Mouse (Mus musculus) liver, postnatal 0 days (tissue): Measurements from ENCODE around the gene Apba2. TPM values are rescaled to one million over a fixed set of nuclear protein-coding genes. Genes with fewer than 3 reads are reported as not detected.

Experiments used
- ATAC-seq: fragments of 200-750 bp; cut with Nextera tagmentation; 2 replicates; pipeline ENCODE4 v1.8.0; 2017; ENCODE audit warnings: mild to moderate bottlenecking, moderate library complexity
- DNase-seq: peaks from one replicate; pipeline ENCODE4 v3.0.0-alpha.2; 2016
- H3K27ac ChIP-seq: fragments of 300-500 bp; sonication (generic); 2 replicates; pipeline ENCODE4 v1.5.1; 2014; ENCODE audit warnings: antibody characterized with exemption, moderate library complexity, mild to moderate bottlenecking, low read depth
- H3K27me3 ChIP-seq: fragments of 300-500 bp; sonication (generic); 2 replicates; pipeline ENCODE4 v1.6.1; 2014; ENCODE audit warnings: low read length, control low read depth, mixed read lengths; ENCODE audit not compliant: insufficient read depth
- H3K36me3 ChIP-seq: fragments of 300-500 bp; sonication (generic); replicated peaks from 2 replicates; pipeline ENCODE4 v1.6.1; 2014; ENCODE audit warnings: mild to moderate bottlenecking, control low read depth, low read length, moderate library complexity, mixed read lengths; ENCODE audit not compliant: insufficient read depth
- H3K4me1 ChIP-seq: fragments of 300-500 bp; sonication (generic); 2 replicates; pipeline ENCODE4 v1.6.1; 2014; ENCODE audit warnings: antibody characterized with exemption, mild to moderate bottlenecking, control low read depth; ENCODE audit not compliant: insufficient read depth
- H3K4me2 ChIP-seq: fragments of 300-500 bp; sonication (generic); 2 replicates; pipeline ENCODE4 v1.6.1; 2014; ENCODE audit warnings: low read depth, mild to moderate bottlenecking, low read length, moderate library complexity, mixed read lengths
- H3K4me3 ChIP-seq: fragments of 300-500 bp; sonication (generic); 2 replicates; pipeline ENCODE4 v1.5.1; 2014; ENCODE audit warnings: low read depth, low read length
- H3K9ac ChIP-seq: fragments of 300-500 bp; sonication (generic); replicated peaks from 2 replicates; pipeline ENCODE4 v1.6.1; 2014; ENCODE audit warnings: mild to moderate bottlenecking, moderate library complexity
- H3K9me3 ChIP-seq: fragments of 300-500 bp; sonication (generic); 2 replicates; pipeline ENCODE4 v1.6.1; 2016; ENCODE audit warnings: mild to moderate bottlenecking, control low read depth, low read length, mixed read lengths
- CTCF ChIP-seq: sonication (generic); IDR thresholded peaks from 2 replicates; pipeline ENCODE4 v1.5.1; 2016; ENCODE audit warnings: antibody characterized with exemption, low read depth
- EP300 ChIP-seq: IDR thresholded peaks from 2 replicates; pipeline ENCODE4 v1.6.1; 2016; ENCODE audit warnings: antibody characterized with exemption, low read depth, mild to moderate bottlenecking
- WGBS: fragments of 180-500 bp; shearing (Covaris S2); extraction: QIAGEN DNeasy Blood & Tissue Kit; methylation state at CpG from one replicate; pipeline ENCODE4 v1.1.7; 2014; ENCODE audit not compliant: insufficient replicate concordance; 5-methylcytosine and 5-hydroxymethylcytosine counted together
- polyA plus RNA-seq: library from polyadenylated mRNA; unstranded; fragments of >200 nt; fragmentation: Nextera tagmentation; extraction: Ambion mirVana; gene quantifications from 2 replicates; pipeline ENCODE4 v1.2.1, GENCODE M21; 2015

Apba2 gene
- polyA plus RNA-seq, 1 experiment from 2014 or later = not detected

DNA sequence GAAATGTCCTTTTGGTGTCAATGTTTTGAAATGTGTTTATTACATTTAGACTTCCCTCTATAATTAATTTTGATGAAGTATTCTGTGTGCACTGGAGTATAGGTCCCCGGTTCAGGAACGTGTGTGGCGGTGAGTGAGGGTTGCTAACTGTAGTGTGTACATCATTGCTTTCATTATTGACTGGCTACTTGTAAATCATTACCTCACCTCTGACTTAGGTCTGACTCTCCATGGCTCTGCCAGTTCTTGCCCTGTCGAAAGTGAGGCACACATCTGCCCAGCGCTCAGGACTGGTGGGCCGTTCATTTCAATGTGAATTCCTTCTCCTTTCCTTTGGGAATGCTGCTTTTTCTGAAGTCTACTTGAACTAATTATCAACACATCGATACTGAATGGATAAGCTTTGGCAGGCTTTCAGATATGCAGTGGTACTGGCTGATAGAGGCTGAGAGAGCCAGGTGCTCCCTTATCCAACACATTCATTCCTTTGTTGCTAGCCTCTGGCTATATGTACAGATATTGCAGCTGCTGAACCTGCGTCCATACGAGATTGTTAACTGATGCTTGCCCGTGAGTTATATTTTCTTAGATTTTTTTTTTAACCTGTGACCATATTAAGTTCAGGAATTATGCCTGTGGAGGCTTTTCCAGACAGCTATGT, 147.6 kb downstream of the Apba2 start:
- no peak overlapping the region for H3K9ac ChIP-seq
- no peaks in the 10 kb centered on the region for H3K27me3 ChIP-seq
- peak; percentile 84 for ATAC-seq
- no peak overlapping the region for H3K27ac ChIP-seq
- H3K36me3 ChIP-seq = no peaks in the 10 kb centered on the region
- H3K4me1 ChIP-seq = peaks cover 3% of the 10 kb centered on the region; the same call in 1 of the 2 replicates
- DNase-seq = peak; percentile 14
- 60% methylated on average over 10 of the region's 10 CpGs for WGBS
- no peak overlapping the region for H3K4me3 ChIP-seq
- TF ChIP-seq CTCF (no peak), EP300 (no peak)
- no peaks in the 10 kb centered on the region for H3K9me3 ChIP-seq
- no peak overlapping the region for H3K4me2 ChIP-seq

DNA sequence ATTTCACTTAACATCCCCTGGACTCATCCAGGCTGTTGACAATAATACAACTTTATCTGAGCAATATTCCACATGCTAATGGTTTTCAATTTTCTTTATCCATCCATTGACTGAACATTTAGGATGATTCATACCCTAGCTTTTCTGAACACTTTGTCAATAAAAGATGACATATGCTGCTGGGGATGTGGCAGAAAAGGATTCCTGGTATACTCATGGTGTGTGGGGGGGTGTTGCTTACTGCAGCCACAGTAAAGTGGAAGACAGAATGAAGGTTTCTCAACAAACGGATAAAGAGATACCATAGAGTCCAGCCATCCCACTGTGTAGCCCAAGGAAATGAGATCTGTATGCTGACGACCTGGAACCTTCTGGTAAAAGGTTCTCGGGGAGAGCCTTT, 150.5 kb downstream of the Apba2 start:
- no peaks in the 10 kb centered on the region for H3K4me1 ChIP-seq
- no peaks in the 10 kb centered on the region for H3K36me3 ChIP-seq
- no peaks in the 10 kb centered on the region for H3K27me3 ChIP-seq
- no peaks in the 10 kb centered on the region for H3K9me3 ChIP-seq
- H3K27ac ChIP-seq = no peak overlapping the region
- no peak overlapping the region for H3K4me2 ChIP-seq
- no peak overlapping the region for H3K4me3 ChIP-seq
- ATAC-seq (no peak), DNase-seq (no peak)
- H3K9ac ChIP-seq = no peak overlapping the region
- TF ChIP-seq CTCF = no peak
- TF ChIP-seq EP300 = no peak
- 74% methylated on average over 3 of the region's 3 CpGs for WGBS

DNA sequence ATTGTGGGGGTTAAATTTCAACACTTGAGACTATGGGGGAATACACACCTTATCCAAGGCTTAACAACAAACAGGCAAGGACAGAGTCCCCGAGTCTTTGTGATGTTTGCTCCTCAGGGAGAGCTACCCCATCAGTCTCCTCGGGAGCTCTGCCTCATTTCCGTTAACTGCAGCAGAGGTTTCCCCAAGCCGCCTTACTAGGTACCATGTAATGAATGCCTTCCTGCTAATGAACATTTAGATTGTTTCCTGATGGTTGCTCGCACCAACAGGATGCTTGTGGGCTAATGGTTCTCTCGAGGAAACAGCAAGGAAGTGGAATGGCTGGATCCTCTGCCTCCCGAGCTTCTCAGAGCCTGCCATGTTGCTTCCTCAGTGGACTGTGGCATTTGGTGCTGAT, 155.3 kb downstream of the Apba2 start:
- Histone ChIP-seq H3K27ac (no peak overlapping the region), H3K27me3 (no peaks in the 10 kb centered on the region), H3K9me3 (no peaks in the 10 kb centered on the region), H3K4me3 (no peak overlapping the region), H3K9ac (no peak overlapping the region), H3K4me1 (no peaks in the 10 kb centered on the region), H3K36me3 (no peaks in the 10 kb centered on the region), H3K4me2 (no peak overlapping the region)
- no peak for TF ChIP-seq EP300
- TF ChIP-seq CTCF = no peak
- 45% methylated on average over 7 of the region's 7 CpGs for WGBS
- ATAC-seq (no peak), DNase-seq (no peak)

DNA sequence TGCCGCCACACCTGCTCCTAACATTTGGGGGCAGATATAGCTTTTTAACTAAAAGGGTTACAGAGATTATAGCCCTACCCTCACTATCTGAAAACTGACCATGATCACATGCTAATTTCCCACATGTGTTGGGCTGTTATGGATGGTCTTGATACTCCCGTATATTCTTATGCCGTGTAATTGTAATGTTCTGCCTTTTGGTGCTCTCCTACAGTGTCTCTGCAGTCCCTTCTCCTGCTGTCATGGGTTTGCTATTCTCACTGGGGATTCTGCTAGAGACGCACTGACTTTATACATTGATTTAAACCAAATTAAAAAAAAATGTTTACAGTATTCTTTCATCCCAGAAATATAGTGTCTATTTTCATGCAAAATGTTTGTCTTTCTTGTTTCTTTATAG, 157.4 kb downstream of the Apba2 start:
- H3K27ac ChIP-seq = no peak overlapping the region
- no peak overlapping the region for H3K4me3 ChIP-seq
- H3K27me3 ChIP-seq = no peaks in the 10 kb centered on the region
- TF ChIP-seq EP300 (no peak), CTCF (no peak)
- no peaks in the 10 kb centered on the region for H3K9me3 ChIP-seq
- H3K4me1 ChIP-seq = no peaks in the 10 kb centered on the region
- H3K9ac ChIP-seq = no peak overlapping the region
- 76% methylated on average over 4 of the region's 4 CpGs for WGBS
- DNase-seq (no peak), ATAC-seq (no peak)
- no peak overlapping the region for H3K4me2 ChIP-seq
- no peaks in the 10 kb centered on the region for H3K36me3 ChIP-seq

DNA sequence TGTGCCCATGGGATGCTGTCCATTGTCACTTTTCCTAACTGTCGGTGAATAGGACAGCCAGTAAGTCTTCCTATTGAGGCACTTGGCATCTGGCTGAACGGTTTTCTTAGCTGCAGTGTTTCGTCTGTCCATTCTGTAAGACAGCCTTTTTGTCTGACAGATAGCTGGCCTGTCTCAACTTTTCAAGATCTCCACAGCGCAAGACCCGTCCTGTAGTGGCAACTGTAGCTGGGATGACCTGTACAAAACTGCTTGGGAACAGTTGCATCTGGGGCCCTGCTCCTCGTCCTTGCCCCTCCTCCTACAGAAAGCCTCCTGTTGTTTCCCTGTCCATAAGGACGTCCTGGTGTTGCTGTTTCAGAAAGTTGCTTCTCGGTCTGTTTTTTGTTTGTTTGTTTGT, 157.8 kb downstream of the Apba2 start:
- no peak for DNase-seq

DNA sequence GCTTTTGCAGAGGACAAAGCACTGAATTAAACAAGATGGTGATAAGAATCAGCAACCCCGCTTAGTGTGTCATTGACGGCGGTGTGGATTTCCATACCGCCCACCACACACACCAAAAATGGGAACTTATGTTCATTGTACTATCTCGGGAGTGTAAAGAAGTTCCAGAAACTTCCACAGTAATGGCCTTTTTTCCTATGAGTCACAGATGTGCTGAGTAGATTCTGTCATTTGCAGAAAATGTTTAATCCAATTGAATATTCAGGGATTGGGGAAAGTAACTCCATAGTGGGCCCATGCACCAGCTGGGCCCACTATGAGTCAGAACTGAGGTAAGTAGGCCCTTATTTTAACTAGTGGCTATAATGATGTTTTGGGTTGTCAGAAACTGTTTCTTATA, 161.0 kb downstream of the Apba2 start:
- H3K27me3 ChIP-seq = no peaks in the 10 kb centered on the region
- H3K4me3 ChIP-seq = no peak overlapping the region
- H3K36me3 ChIP-seq = no peaks in the 10 kb centered on the region
- no peak overlapping the region for H3K27ac ChIP-seq
- H3K4me2 ChIP-seq = no peak overlapping the region
- H3K9me3 ChIP-seq = no peaks in the 10 kb centered on the region
- WGBS = 76% methylated on average over 5 of the region's 5 CpGs
- no peak for ATAC-seq
- DNase-seq = no peak
- H3K4me1 ChIP-seq = no peaks in the 10 kb centered on the region
- TF ChIP-seq EP300 = no peak
- no peak overlapping the region for H3K9ac ChIP-seq

More for the DNA sequence above, 157.8 kb downstream of the Apba2 start:
- H3K9ac ChIP-seq = no peak overlapping the region
- H3K4me1 ChIP-seq = no peaks in the 10 kb centered on the region
- H3K4me2 ChIP-seq = no peak overlapping the region
- no peak overlapping the region for H3K27ac ChIP-seq
- H3K9me3 ChIP-seq = no peaks in the 10 kb centered on the region
- H3K4me3 ChIP-seq = no peak overlapping the region
- no peaks in the 10 kb centered on the region for H3K27me3 ChIP-seq
- 68% methylated on average over 8 of the region's 8 CpGs for WGBS
- no peak for ATAC-seq
- TF ChIP-seq CTCF (no peak), EP300 (no peak)
- no peaks in the 10 kb centered on the region for H3K36me3 ChIP-seq

DNA sequence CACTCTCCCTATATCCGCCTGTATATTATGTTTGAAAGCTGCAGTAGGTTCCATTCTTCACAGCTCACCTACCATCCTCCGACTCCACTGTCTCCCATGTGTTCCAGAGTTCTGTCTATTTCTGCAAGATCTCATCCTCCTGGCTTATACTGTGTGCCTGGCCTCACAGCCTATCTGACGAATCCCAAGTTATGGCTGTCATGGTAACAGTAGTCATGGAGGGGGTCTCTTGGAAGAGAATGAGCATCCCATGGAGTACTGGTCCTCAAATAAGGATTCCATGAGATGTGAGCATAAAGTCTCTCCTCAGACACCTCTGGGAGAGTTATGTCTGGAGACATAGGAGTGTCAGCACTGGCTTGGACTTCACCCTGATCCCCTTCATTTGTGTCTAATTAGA, 162.1 kb downstream of the Apba2 start:
- Histone ChIP-seq H3K9ac (no peak overlapping the region), H3K36me3 (no peaks in the 10 kb centered on the region), H3K4me3 (no peak overlapping the region), H3K9me3 (no peaks in the 10 kb centered on the region), H3K4me1 (no peaks in the 10 kb centered on the region), H3K4me2 (no peak overlapping the region), H3K27me3 (no peaks in the 10 kb centered on the region), H3K27ac (no peak overlapping the region)
- ATAC-seq (no peak), DNase-seq (no peak)
- TF ChIP-seq CTCF = no peak
- TF ChIP-seq EP300 = no peak
- 70% methylated on average over 3 of the region's 3 CpGs for WGBS
